Mouse (Mus musculus): ENCODE measurements around the gene Tmem143. TPM values are rescaled to one million over a fixed set of nuclear protein-coding genes. Genes with fewer than 3 reads are reported as not detected.
"Not testable (repeated sequence)": the region's sequence is repeated elsewhere in the genome, so short reads cannot be mapped to it uniquely, and the experiment has no call there.

The Tmem143 gene
- polyA plus RNA-seq, 1 experiment = 18.9 TPM

- no peak for TF ChIP-seq POLR2A (IDR thresholded peaks at IDR 0.05; ENCODE audit: borderline replicate concordance, low read depth, low read length)
- H3K27ac ChIP-seq (ENCODE audit: insufficient read depth, low read depth, low read length) = peak overlapping the region; percentile 95
- peak overlapping the region; percentile 82 for H3K4me3 ChIP-seq (ENCODE audit: insufficient read depth, low read length)
- H3K4me1 ChIP-seq (ENCODE audit: control insufficient read depth, insufficient read depth, low read length) = peaks cover 26% of the 10 kb centered on the region
These were observed 24.0 kb downstream of the Tmem143 start for GRCm38 (mm10) chr7:45920583-45921241.

- peak within 1 kb of the TSS; percentile 82 for H3K4me3 ChIP-seq (ENCODE audit: insufficient read depth, low read length)
- peaks cover 26% of the 10 kb centered on the region for H3K4me1 ChIP-seq (ENCODE audit: control insufficient read depth, insufficient read depth, low read length)
- H3K27ac ChIP-seq (ENCODE audit: insufficient read depth, low read depth, low read length) = peak within 1 kb of the TSS; percentile 95
- TF ChIP-seq POLR2A (IDR thresholded peaks at IDR 0.05; ENCODE audit: borderline replicate concordance, low read depth, low read length) (peak; percentile 46; the same call in 1 of the 2 replicates), CTCF (IDR thresholded peaks at IDR 0.05; ENCODE audit: low read depth, low read length) (no peak)
These were observed 24.5 kb downstream of the Tmem143 start, which contains the start of gene Emp3 for GRCm38 (mm10) chr7:45921242-45921621. Emp3 (minus strand) TSS chr7:45921404.

GRCm38 (mm10) chr7:45921950-45922600 is 25.3 kb downstream of the Tmem143 start:
- Histone ChIP-seq H3K27ac (ENCODE audit: insufficient read depth, low read depth, low read length) (peak overlapping the region; percentile 95), H3K4me3 (ENCODE audit: insufficient read depth, low read length) (peak overlapping the region; percentile 19; the same call in 1 of the 2 replicates), H3K4me1 (ENCODE audit: control insufficient read depth, insufficient read depth, low read length) (peaks cover 23% of the 10 kb centered on the region)
- no peak for TF ChIP-seq POLR2A (IDR thresholded peaks at IDR 0.05; ENCODE audit: borderline replicate concordance, low read depth, low read length)
- no peak for TF ChIP-seq CTCF (IDR thresholded peaks at IDR 0.05; ENCODE audit: low read depth, low read length)

GRCm38 (mm10) chr7:45922928-45923761 is 26.4 kb downstream of the Tmem143 start:
- peak overlapping the region; percentile 97 for H3K27ac ChIP-seq (ENCODE audit: insufficient read depth, low read depth, low read length)
- TF ChIP-seq CTCF (IDR thresholded peaks at IDR 0.05; ENCODE audit: low read depth, low read length) = no peak
- TF ChIP-seq POLR2A (IDR thresholded peaks at IDR 0.05; ENCODE audit: borderline replicate concordance, low read depth, low read length) = peak; percentile 89; the same call in 1 of the 2 replicates
- H3K4me3 ChIP-seq (ENCODE audit: insufficient read depth, low read length) = peak overlapping the region; percentile 67
- H3K4me1 ChIP-seq (ENCODE audit: control insufficient read depth, insufficient read depth, low read length) = peaks cover 17% of the 10 kb centered on the region

- Histone ChIP-seq H3K4me1 (ENCODE audit: control insufficient read depth, insufficient read depth, low read length) (peaks cover 15% of the 10 kb centered on the region), H3K4me3 (ENCODE audit: insufficient read depth, low read length) (peak within 1 kb of the TSS; percentile 67), H3K27ac (ENCODE audit: insufficient read depth, low read depth, low read length) (peak within 1 kb of the TSS; percentile 97)
- TF ChIP-seq CTCF (IDR thresholded peaks at IDR 0.05; ENCODE audit: low read depth, low read length) (no peak), POLR2A (IDR thresholded peaks at IDR 0.05; ENCODE audit: borderline replicate concordance, low read depth, low read length) (no peak)
These were observed 27.2 kb downstream of the Tmem143 start, which contains the start of gene Ccdc114 for GRCm38 (mm10) chr7:45923762-45924428. Ccdc114 (plus strand) TSS chr7:45924072.

- no peak overlapping the region for H3K27ac ChIP-seq (ENCODE audit: insufficient read depth, low read depth, low read length)
- peaks cover 13% of the 10 kb centered on the region for H3K4me1 ChIP-seq (ENCODE audit: control insufficient read depth, insufficient read depth, low read length)
- peak overlapping the region; percentile 47 for H3K4me3 ChIP-seq (ENCODE audit: insufficient read depth, low read length)
- TF ChIP-seq CTCF (IDR thresholded peaks at IDR 0.05; ENCODE audit: low read depth, low read length) (no peak), POLR2A (IDR thresholded peaks at IDR 0.05; ENCODE audit: borderline replicate concordance, low read depth, low read length) (no peak)
These were observed 27.7 kb downstream of the Tmem143 start for GRCm38 (mm10) chr7:45924429-45924816.

- Histone ChIP-seq H3K4me1 (ENCODE audit: control insufficient read depth, insufficient read depth, low read length) (no peaks in the 10 kb centered on the region), H3K27ac (ENCODE audit: insufficient read depth, low read depth, low read length) (no peak overlapping the region), H3K4me3 (ENCODE audit: insufficient read depth, low read length) (no peak overlapping the region)
- no peak for TF ChIP-seq POLR2A (IDR thresholded peaks at IDR 0.05; ENCODE audit: borderline replicate concordance, low read depth, low read length)
- no peak for TF ChIP-seq CTCF (IDR thresholded peaks at IDR 0.05; ENCODE audit: low read depth, low read length)
These were observed 32.0 kb downstream of the Tmem143 start for GRCm38 (mm10) chr7:45928626-45929295.

GRCm38 (mm10) chr7:45929688-45930087 is 32.9 kb downstream of the Tmem143 start:
- no peak for TF ChIP-seq POLR2A (IDR thresholded peaks at IDR 0.05; ENCODE audit: borderline replicate concordance, low read depth, low read length)
- no peak for TF ChIP-seq CTCF (IDR thresholded peaks at IDR 0.05; ENCODE audit: low read depth, low read length)
- no peak overlapping the region for H3K4me3 ChIP-seq (ENCODE audit: insufficient read depth, low read length)
- H3K27ac ChIP-seq (ENCODE audit: insufficient read depth, low read depth, low read length) = no peak overlapping the region
- H3K4me1 ChIP-seq (ENCODE audit: control insufficient read depth, insufficient read depth, low read length) = no peaks in the 10 kb centered on the region

GRCm38 (mm10) chr7:45933766-45934165 is 37.0 kb downstream of the Tmem143 start:
- not testable (repeated sequence) for H3K4me1 ChIP-seq (ENCODE audit: control insufficient read depth, insufficient read depth, low read length); H3K27ac ChIP-seq (ENCODE audit: insufficient read depth, low read depth, low read length); H3K4me3 ChIP-seq (ENCODE audit: insufficient read depth, low read length)

Data from bone marrow macrophage, adult 2 months (primary cell).